Mouse (Mus musculus) cerebellum, adult 11 months (tissue): ENCODE data around the gene Rnpep.
"Not testable (repeated sequence)": the region's sequence is repeated elsewhere in the genome, so short reads cannot be mapped to it uniquely, and the experiment has no call there.

Source experiments
- DNase-seq: peaks from one replicate; pipeline ENCODE4 v3.0.0; 2022

Gene Rnpep

GRCm38 (mm10) chr1:135258380-135259127 lies 25.3 kb downstream of the Rnpep start, which contains the start of gene Elf3:
Elf3 (minus strand) TSS chr1:135258568.
- DNase-seq = peak; percentile 57

GRCm38 (mm10) chr1:135256299-135256698 lies 27.6 kb downstream of the Rnpep start:
- no peak for DNase-seq

- DNase-seq = no peak
Measured at GRCm38 (mm10) chr1:135252854-135253253, 31.0 kb downstream of the Rnpep start.

- no peak for DNase-seq
Measured at GRCm38 (mm10) chr1:135251405-135251804, 32.5 kb downstream of the Rnpep start.

GRCm38 (mm10) chr1:135250706-135251105 lies 33.2 kb downstream of the Rnpep start:
- no peak for DNase-seq

- peak; percentile 42 for DNase-seq
Measured at GRCm38 (mm10) chr1:135248434-135248850, 35.4 kb downstream of the Rnpep start.

GRCm38 (mm10) chr1:135244014-135244413 lies 39.9 kb downstream of the Rnpep start:
- no peak for DNase-seq

- not testable (repeated sequence) for DNase-seq
Measured at GRCm38 (mm10) chr1:135240206-135240605, 43.7 kb downstream of the Rnpep start.

- DNase-seq = no peak
Measured at GRCm38 (mm10) chr1:135237131-135237851, 46.6 kb downstream of the Rnpep start.

GRCm38 (mm10) chr1:135234771-135235170 lies 49.1 kb downstream of the Rnpep start:
- no peak for DNase-seq

GRCm38 (mm10) chr1:135233961-135234360 lies 49.9 kb downstream of the Rnpep start:
- DNase-seq = no peak

- not testable (repeated sequence) for DNase-seq
Measured at GRCm38 (mm10) chr1:135231878-135232277, 52.0 kb downstream of the Rnpep start.

- no peak for DNase-seq
Measured at GRCm38 (mm10) chr1:135227339-135227950, 56.4 kb downstream of the Rnpep start.

GRCm38 (mm10) chr1:135224981-135225604 lies 58.8 kb downstream of the Rnpep start:
- DNase-seq = no peak

- no peak for DNase-seq
Measured at GRCm38 (mm10) chr1:135224147-135224546, 59.7 kb downstream of the Rnpep start.

- DNase-seq = no peak
Measured at GRCm38 (mm10) chr1:135217607-135218233, 66.2 kb downstream of the Rnpep start.

- DNase-seq = no peak
Measured at GRCm38 (mm10) chr1:135213772-135214640, 69.9 kb downstream of the Rnpep start.
